Mouse (Mus musculus) brain, adult 2 months (tissue): ENCODE measurements around the gene Nlrp4b.
"Not testable (repeated sequence)": the region's sequence is repeated elsewhere in the genome, so short reads cannot be mapped to it uniquely, and the experiment has no call there.

Experiments used
- DNase-seq: peaks from one replicate; pipeline ENCODE4 v3.0.0; 2011; ENCODE audit warnings: low read depth, low spot score

Gene Nlrp4b

GRCm38 (mm10) chr7:10687489-10687888 lies at the start of gene Nlrp4b:
Gene Nlrp4b (plus strand): TSS chr7:10687789.
- DNase-seq: no peak

- DNase-seq: no peak
These were observed 66.7 kb downstream of the Nlrp4b start, which contains the start of gene Vmn1r71 for GRCm38 (mm10) chr7:10754264-10754663. Gene Vmn1r71 (minus strand): TSS chr7:10754364.

GRCm38 (mm10) chr7:10757551-10757950 lies 70.0 kb downstream of the Nlrp4b start:
- DNase-seq: not testable (repeated sequence)
